In genomic region chr2:144593951-144594651, GRCm38 (mm10) we compare ENCODE assay signal across 8 mouse cellular contexts. TPM values are rescaled to one million over a fixed set of nuclear protein-coding genes. Genes with fewer than 3 reads are reported as not detected.
DNase-seq lines count a peak whose midpoint lies in the region; ATAC-seq and TF ChIP-seq lines count a peak whose summit lies in the region.

Gene Smim26 (plus strand): TSS chr2:144594054.

- intact Hi-C loops in heart, postnatal 14 days (cut with DNase I), result no loop called here

- H3K4me3 ChIP-seq in ES-E14 (ENCODE audit: insufficient read depth in 1 of 2, low read depth in 1 of 2, low read length in 2 of 2, poor library complexity in 1 of 2, severe bottlenecking in 1 of 2), result peak within 1 kb of the TSS; percentile 84 to 91
- peak within 1 kb of the TSS; percentile 48 for H3K4me3 ChIP-seq in forebrain, embryonic 14.5 days (ENCODE audit: low read depth, low read length)
- peak within 1 kb of the TSS; percentile 86 for H3K4me3 ChIP-seq in lung, adult 2 months (replicated peaks; ENCODE audit: extremely low read depth, low read depth, low read length)

- TF ChIP-seq POLR2A in lung, adult 2 months (IDR thresholded peaks at IDR 0.05; ENCODE audit: borderline replicate concordance, extremely low read depth, low read depth, low read length), result peak; percentile 69; the same call in 1 of the 2 replicates

- no peaks in the 10 kb centered on the region for H3K9me3 ChIP-seq in ES-E14 (ENCODE audit: control insufficient read depth, insufficient read depth, low read depth, low read length)
- no peaks in the 10 kb centered on the region for H3K9me3 ChIP-seq in forebrain, embryonic 14.5 days (replicated peaks; ENCODE audit: control insufficient read depth, low read length)

- in situ Hi-C loops in ES-E14 (cut with MboI; ENCODE audit: low sequenced_read_pairs in 2 of 2, unreplicated experiment in 2 of 2), result no loop called here

- DNase-seq in ES-E14 (ENCODE audit: low read depth, low spot score), result peak; percentile 63
- peak; percentile 64 for DNase-seq in cerebellum, adult 11 months
- DNase-seq in forebrain, embryonic 14.5 days (ENCODE audit: low spot score), result peak; percentile 93
- peak; percentile 70 to 78 for DNase-seq in heart, postnatal 14 days
- DNase-seq in layer of hippocampus, adult 18-20 months (ENCODE audit: low spot score in 2 of 2), result peak; percentile 79 to 89
- peak; percentile 76 for DNase-seq in lung, adult 2 months
- DNase-seq in thymus, adult 18-20 months, result peak; percentile 63

- peaks cover 9% of the 10 kb centered on the region for H3K36me3 ChIP-seq in ES-E14 (ENCODE audit: control insufficient read depth, insufficient read depth, low read length, poor library complexity, severe bottlenecking)
- peaks cover 6% of the 10 kb centered on the region; the same call in 1 of the 2 replicates for H3K36me3 ChIP-seq in forebrain, embryonic 14.5 days (ENCODE audit: control insufficient read depth, insufficient read depth, low read length)

- ATAC-seq in forebrain, embryonic 14.5 days, result peak; percentile 99
- ATAC-seq in neutrophil, adult 5-6 weeks (ENCODE audit: extremely low read depth, insufficient number of reproducible peaks, low FRiP score, poor library complexity, severe bottlenecking), result peak; percentile 96

- no peaks in the 10 kb centered on the region for H3K27me3 ChIP-seq in forebrain, embryonic 14.5 days (replicated peaks; ENCODE audit: control insufficient read depth, insufficient read depth, low read length)

- peak within 1 kb of the TSS; percentile 64 for H3K4me2 ChIP-seq in forebrain, embryonic 14.5 days (ENCODE audit: low read length)

- WGBS in forebrain, embryonic 14.5 days, result 1% methylated on average over 31 of the region's 31 CpGs
- under 1% methylated on average over 31 of the region's 31 CpGs for WGBS in lung, adult 2 months

- H3K27ac ChIP-seq in ES-E14 (ENCODE audit: insufficient read depth, low read depth, low read length, poor library complexity, severe bottlenecking), result no peak within 1 kb of the TSS
- no peak within 1 kb of the TSS for H3K27ac ChIP-seq in forebrain, embryonic 14.5 days (ENCODE audit: low read depth, low read length)

- peaks cover 0 to 2% of the 10 kb centered on the region in 2 experiments; a peak in 1 of 4 replicates for H3K4me1 ChIP-seq in ES-E14 (ENCODE audit: control insufficient read depth in 2 of 2, insufficient read depth in 2 of 2, low read length in 2 of 2, poor library complexity in 1 of 2)
- H3K4me1 ChIP-seq in forebrain, embryonic 14.5 days (ENCODE audit: control insufficient read depth, insufficient read depth, low read length), result peaks cover 3% of the 10 kb centered on the region; the same call in 1 of the 2 replicates
- H3K4me1 ChIP-seq in lung, adult 2 months (ENCODE audit: control insufficient read depth, insufficient read depth, low read length), result peaks cover 3% of the 10 kb centered on the region

- peak within 1 kb of the TSS; percentile 86 for H3K9ac ChIP-seq in ES-E14 (ENCODE audit: insufficient read depth, low read depth, low read length, poor library complexity, severe bottlenecking)
- H3K9ac ChIP-seq in forebrain, embryonic 14.5 days (ENCODE audit: low read length), result peak within 1 kb of the TSS; percentile 66

- TF ChIP-seq CTCF in lung, adult 2 months (IDR thresholded peaks at IDR 0.05; ENCODE audit: insufficient read depth, low read length), result no peak

TF ChIP-seq in ES-E14, 5 proteins besides CTCF, POLR2A, EP300 and RAD21:
- TF ChIP-seq HCFC1 (IDR thresholded peaks at IDR 0.05; ENCODE audit: borderline replicate concordance, insufficient read depth, low read length) (peak; percentile 90), CHD2 (IDR thresholded peaks at IDR 0.05; ENCODE audit: low read depth, low read length) (no peak)

RNA-seq across cellular contexts. Expression of gene Smim26, which starts in this region (rescaled TPM):
- 35.6 and 35.7 TPM in 2 replicates for total RNA-seq in ES-E14 (2012; rRNA removed)
- polyA plus RNA-seq in forebrain, embryonic 14.5 days (2014; fragmentation: Nextera tagmentation; extraction: Ambion mirVana), result 45.8 and 59.0 TPM in 2 replicates
- 10 to 100 TPM; 67.6 to 74.6 TPM for total RNA-seq in heart, postnatal 14 days (2021)
- total RNA-seq in layer of hippocampus, adult 18-20 months (2021), result 10 to 100 TPM; 60.5 to 62.2 TPM
- 3.3 and 4.5 TPM in 2 replicates for polyA plus RNA-seq in lung, adult 2 months (2012; rRNA removed)
- 2.5 and 2.7 TPM in 2 replicates for total RNA-seq in neutrophil, adult 5-6 weeks (2017)
